Mouse (Mus musculus) kidney, adult 2 months (tissue): ENCODE measurements around the gene Eif1ad.

Experiments
- CTCF ChIP-seq: fragments of 200-500 bp; conservative IDR thresholded peaks from 2 replicates; pipeline ENCODE4 v1.5.1; 2011; ENCODE audit warnings: low read depth, mild to moderate bottlenecking, control low read depth, low read length, moderate library complexity, mixed read lengths; ENCODE audit not compliant: insufficient read depth, insufficient read length
- POLR2A ChIP-seq: fragments of 200-500 bp; IDR thresholded peaks from one replicate; pipeline ENCODE4 v1.6.1; 2011; ENCODE audit warnings: low read depth, low read length, control low read depth

DNA sequence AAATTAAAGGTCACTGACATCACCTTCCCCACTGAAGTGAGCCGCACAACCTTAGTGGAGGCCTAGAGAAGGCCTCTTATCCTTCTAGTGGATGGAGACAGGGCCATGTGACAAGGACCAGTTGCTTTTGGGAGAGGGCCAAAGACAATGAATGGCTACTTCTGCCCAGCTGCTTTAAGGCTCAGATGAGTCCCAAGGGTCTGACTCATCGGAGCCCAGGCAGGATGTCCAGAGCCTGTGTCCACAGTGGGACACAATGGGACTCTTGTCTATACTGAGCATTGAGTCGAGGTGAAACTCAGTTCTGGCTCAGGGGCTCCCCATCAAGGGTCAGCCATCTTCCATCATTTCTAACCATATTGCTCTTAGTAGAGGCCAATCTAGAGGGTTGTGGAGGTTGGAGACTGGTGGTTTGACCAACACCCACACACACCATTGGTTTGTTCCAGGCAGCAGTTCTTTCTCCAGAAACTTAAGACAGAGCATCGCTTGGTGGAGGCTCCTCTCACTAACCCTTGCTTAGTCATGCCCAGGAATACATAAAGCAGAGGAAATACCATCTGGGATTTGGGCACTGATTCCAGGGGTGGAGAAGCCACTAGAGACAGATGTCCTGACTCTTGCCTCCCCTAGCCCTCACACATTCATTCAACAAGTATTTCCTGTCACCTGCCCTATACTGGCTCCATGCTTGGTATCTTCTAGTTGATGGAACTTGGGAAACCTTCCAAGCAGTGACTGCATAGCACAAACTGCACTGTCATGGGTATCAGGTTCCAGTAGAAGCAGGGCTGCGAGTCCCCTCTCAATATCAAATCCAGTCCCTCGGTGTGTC is 21.0 kb upstream of the Eif1ad start:
- TF ChIP-seq POLR2A (no peak), CTCF (no peak)
